Mouse (Mus musculus) brain, embryonic 14.5 days (tissue): ENCODE measurements at regions not wholly inside any gene's neighbourhood (a gene's known extent, or its start where the extent isn't known, plus 50 kb on each side); places are given as distances from the start of the nearest gene placed in this dataset.

ENCODE experiments used
- CTCF ChIP-seq: fragments of 200-500 bp; IDR thresholded peaks from 2 replicates; pipeline ENCODE4 v1.5.1; 2012; ENCODE audit warnings: inconsistent platforms, mild to moderate bottlenecking, moderate library complexity, borderline replicate concordance; ENCODE audit not compliant: insufficient read depth, insufficient read length; ENCODE audit errors: extremely low read depth
- POLR2A ChIP-seq: fragments of 200-500 bp; IDR thresholded peaks from 2 replicates; pipeline ENCODE4 v1.6.1; 2012; ENCODE audit warnings: mild to moderate bottlenecking, inconsistent platforms, borderline replicate concordance; ENCODE audit not compliant: poor library complexity, insufficient read depth, insufficient read length, severe bottlenecking; ENCODE audit errors: extremely low read depth

DNA sequence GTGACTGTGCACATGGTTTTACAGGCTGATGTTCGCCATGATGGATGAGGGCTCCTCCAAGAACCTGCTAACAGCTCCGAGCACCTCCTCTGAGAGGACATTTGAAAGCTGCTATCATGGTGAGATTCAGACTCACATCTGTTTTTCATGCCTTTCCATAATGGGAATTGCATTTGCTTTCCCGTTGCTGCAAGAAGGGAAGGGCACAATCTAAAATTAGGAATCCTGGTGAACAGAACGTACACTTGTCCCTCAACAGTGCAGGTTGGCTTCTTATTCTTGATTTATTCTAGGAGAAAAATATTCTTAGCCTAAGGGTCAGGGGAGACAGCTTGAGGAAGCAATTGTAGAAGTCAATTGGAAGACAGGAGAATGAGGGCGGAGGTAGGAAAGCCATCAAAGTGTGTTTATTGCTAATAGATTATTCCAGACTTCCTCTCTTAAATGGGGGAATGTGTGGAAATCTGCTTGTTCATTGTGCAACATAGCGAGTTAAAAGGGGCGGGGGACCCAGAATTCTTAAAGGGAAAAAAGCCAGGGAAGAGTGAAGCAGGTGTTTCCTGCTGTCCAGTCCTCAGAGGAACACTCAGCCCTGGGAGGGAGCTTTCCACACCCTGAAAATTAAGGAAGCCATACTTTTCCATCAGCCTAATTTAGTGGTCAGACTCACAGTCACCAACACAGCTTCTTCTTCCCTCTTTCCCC lies 253.5 kb upstream of the Tnp1 start:
- TF ChIP-seq CTCF (no peak), POLR2A (no peak)
